Mouse (Mus musculus): ENCODE measurements around the gene Wscd2.
A peak's percentile ranks its signal among the peaks of the same experiment; 100 is the strongest.

Gene Wscd2

DNA sequence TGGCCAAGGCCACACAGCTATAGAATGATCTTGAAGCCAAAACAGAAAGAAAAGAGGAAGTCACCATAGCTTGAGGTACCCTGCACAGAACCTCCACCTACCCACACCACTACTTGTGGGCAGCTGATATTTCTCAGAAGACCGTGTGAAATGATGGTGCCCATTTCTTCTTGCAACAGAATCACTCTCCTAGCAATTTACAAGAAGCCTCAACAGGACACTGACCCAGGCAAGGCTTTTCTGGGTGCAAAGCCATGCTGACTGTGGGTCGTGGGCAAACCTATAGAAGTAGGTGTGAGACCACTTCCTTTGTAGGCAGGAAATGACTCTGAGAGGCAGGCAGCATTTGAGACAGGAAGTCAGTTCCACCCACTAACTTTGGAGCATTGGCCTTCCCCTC lies 49.3 kb downstream of the Wscd2 start:
- ATAC-seq (ENCODE audit: low TSS enrichment): no peak

DNA sequence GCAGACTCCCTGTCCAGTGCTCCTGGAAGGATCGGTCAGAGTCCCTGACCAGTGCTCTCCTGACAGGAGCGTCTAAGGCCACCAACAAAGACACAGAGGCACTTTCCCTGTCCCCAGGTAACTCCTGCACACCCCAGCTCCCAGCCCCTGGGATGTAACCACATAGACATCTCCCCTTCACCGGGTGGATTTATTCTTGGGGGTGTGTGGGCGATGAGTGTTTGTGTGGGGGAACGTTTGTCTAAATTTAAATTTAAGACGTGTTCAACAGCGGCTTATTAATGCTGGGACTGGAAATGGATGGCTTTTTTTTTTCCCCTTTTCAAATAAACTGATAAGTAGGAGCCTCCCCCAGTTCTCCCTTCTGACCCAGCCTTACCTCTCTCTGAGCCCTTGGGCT lies 49.7 kb downstream of the Wscd2 start:
- ATAC-seq (ENCODE audit: low TSS enrichment): peak; percentile 33; the same call in 1 of the 2 replicates

DNA sequence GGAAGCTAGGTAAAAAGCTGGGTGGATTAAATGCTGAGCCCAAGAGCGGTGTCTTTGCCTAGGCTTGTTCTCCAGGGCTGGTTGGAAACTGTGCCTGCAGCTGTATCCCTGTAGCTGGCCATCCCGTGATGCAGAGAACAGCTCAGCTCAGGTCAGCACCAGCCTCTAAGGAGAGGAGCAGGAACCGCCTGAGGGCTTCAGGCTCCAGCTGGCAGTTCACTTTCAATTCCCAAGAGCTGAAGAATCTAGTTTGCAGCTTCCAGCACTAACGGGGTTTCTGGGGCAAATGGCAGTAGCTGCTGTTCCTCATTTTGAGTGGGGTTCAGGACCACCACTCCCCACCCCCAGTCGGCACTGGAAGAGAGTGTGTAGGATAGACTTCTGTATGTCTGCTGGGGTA lies 51.1 kb downstream of the Wscd2 start:
- ATAC-seq (ENCODE audit: low TSS enrichment): peak; percentile 44; the same call in 1 of the 2 replicates

GRCm38 (mm10) chr5:113542885-113543476 lies 52.8 kb downstream of the Wscd2 start:
- ATAC-seq (ENCODE audit: low TSS enrichment): no peak

- ATAC-seq (ENCODE audit: low TSS enrichment): peak; percentile 36; the same call in 1 of the 2 replicates
Observed at GRCm38 (mm10) chr5:113547949-113548700, 58.0 kb downstream of the Wscd2 start.

DNA sequence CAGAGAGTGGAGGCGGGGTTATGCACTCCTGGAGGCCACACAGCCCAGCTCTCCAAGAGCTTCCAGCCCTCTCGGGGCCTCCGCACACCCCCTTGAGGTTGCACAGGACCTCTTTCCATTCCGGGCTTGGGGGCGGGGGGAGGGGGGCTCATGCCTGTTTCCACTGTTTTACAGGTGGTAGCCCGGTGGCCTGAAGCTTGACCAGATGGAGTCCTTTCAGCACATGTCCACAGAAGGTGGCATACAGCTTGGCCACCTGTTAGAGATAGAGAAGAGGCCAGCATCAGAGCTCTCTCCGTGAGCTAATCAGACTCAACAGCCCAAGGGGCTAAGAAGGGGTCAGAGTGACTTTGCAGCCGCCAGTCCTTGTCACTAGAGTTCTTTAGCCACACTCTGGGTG lies 60.1 kb downstream of the Wscd2 start:
- no peak for ATAC-seq (ENCODE audit: low TSS enrichment)

- no peak for ATAC-seq (ENCODE audit: low TSS enrichment)
Observed at GRCm38 (mm10) chr5:113550759-113551158, 60.6 kb downstream of the Wscd2 start.

DNA sequence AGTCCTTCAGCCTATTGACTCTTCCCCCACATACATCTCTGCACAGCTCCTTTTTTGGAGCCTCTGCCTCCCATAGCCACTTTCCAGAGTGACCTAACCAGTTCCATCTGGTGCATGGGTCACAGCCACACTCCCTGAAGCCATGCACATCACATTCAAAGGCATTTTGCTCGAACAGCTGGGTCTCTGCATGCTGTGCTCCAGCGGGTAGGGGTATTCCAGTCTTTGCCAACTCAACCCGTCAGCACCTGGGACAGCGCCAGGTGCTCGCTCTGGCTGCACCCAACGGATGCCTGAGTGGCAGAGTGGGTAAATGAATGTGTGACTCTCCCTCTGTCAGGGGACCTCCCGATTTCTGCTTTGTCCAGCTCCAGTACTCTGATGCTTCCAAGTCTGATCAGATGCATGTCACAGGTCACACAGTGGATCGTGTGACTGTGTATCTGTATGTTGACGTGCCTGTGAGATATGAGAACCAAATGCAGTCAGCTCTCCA lies 63.3 kb downstream of the Wscd2 start:
- ATAC-seq (ENCODE audit: low TSS enrichment): no peak

- no peak for ATAC-seq (ENCODE audit: low TSS enrichment)
Observed at GRCm38 (mm10) chr5:113554095-113554494, 64.0 kb downstream of the Wscd2 start.

DNA sequence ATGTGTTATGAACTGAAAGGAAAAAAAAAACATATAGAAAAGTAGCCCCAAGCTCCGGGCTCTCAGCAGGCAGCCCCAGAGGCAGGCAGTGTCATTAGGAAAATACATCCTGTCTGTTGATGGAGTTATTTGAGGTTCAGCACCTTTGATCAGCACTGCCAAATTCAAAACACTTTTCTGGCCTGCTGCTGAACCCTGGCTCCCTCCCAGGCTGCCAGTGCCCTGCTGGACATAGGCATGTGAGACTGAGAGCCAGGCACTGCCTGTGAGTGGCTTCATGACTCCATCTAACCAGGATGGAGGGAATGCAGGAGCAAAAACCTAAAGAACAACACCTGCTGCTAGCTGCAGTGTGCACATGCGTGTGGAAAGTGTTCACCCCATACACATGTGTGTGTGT lies 64.4 kb downstream of the Wscd2 start:
- ATAC-seq (ENCODE audit: low TSS enrichment): no peak

GRCm38 (mm10) chr5:113555684-113556083 lies 65.6 kb downstream of the Wscd2 start:
- ATAC-seq (ENCODE audit: low TSS enrichment): no peak

- no peak for ATAC-seq (ENCODE audit: low TSS enrichment)
Observed at GRCm38 (mm10) chr5:113558065-113558464, 67.9 kb downstream of the Wscd2 start.

GRCm38 (mm10) chr5:113559627-113560026 lies 69.5 kb downstream of the Wscd2 start:
- ATAC-seq (ENCODE audit: low TSS enrichment): no peak

DNA sequence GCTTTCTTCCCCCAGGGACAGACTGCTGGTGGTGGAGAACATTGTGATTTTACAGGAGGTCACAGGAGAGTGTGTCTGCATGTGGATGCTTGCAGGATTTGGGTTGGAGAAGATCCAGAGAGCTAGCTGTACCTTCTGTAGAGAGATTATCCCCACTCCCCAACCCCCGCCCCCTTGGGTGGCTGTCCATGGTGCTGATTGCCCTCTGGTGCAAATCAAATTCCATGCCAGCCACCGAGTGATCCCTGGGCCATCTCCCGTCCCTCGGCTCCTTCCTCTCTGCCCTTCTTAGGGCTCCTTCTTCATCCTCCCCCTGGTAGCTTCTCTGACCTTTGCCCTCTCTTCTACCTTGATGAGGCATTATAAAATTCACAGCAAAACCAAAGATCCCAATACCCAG lies 74.3 kb downstream of the Wscd2 start:
- no peak for ATAC-seq (ENCODE audit: low TSS enrichment)

DNA sequence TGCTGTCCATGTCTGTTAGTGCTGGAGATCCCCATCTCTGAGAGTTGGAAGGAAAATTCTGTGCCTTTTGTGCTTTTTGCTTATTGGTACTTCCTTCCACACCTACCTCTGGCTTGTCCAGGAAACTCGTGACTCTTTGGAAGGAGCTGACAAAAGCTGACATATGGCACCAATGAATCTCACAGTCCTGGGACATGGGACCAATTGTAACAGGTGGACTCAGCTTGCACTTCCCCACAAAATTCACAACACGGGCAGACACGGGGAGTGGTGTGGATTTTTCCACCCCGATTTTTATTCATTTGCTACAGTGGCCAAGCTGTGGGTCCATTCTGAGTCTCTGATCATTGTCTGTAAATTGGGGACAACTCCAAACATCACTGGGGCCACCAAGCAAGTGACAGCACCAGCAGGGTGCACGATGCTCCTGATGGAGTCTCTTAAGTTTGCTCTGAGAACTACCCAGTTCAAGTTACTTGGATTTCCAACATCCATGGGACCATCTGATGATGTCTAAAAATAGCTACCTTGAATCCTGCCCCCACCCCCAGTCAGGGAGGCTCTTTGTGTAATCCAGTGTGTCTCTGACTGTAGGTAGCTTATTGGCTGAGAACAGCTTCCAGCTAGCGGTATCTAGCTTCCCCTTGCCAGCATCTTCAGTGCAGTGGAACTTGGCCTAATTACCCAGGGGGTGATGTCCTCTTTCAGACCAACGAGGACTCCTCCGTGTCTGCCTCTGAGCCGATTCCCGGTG lies 75.1 kb downstream of the Wscd2 start:
- ATAC-seq (ENCODE audit: low TSS enrichment): 0 out of 2 replicates have a peak, but pooled peaks have one; percentile 11

GRCm38 (mm10) chr5:113565858-113566257 lies 75.7 kb downstream of the Wscd2 start:
- ATAC-seq (ENCODE audit: low TSS enrichment): no peak

- ATAC-seq (ENCODE audit: low TSS enrichment): no peak
Observed at GRCm38 (mm10) chr5:113570056-113570717, 80.1 kb downstream of the Wscd2 start.

DNA sequence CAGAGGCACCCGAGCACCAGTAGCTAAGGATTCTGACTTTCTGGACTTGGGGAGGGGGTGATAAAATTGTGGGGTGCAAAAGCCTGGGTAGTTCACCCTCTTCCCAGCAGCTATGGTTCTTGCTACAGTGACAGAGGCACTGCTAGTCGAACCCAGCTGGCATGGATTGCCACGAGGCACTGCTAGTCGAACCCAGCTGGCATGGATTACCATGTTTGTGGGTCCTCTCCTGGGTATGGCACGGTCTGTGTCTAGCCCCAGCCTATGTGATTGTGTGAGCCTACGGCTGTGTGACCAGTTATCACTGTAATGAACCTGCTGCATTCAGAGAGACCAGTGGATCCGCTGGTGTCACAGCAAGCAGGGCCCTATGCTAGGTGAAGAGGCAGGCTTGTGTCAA lies 87.4 kb downstream of the Wscd2 start:
- ATAC-seq (ENCODE audit: low TSS enrichment): peak; percentile 29; the same call in 1 of the 2 replicates

GRCm38 (mm10) chr5:113578428-113578827 lies 88.3 kb downstream of the Wscd2 start:
- ATAC-seq (ENCODE audit: low TSS enrichment): no peak

DNA sequence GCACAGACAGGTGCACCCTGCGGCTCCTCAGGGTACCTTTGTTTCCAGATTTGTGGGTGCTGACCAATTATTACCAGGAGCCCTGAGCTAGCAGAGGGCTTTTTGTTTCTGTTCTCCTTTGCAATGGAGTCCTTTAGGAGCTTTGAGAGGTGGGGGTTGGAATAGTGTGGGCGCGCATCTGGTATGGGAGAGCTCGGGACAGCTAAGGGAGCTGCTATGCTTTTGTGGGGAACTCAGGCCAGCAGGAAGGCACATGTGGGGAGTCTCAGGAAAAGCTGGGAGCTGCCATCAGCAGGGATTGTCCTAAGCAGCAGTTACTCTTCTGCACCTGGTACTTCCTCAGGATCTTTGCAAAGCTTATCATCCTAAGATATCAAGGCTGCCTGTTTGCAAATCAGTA lies 89.0 kb downstream of the Wscd2 start:
- ATAC-seq (ENCODE audit: low TSS enrichment): peak; percentile 80

- ATAC-seq (ENCODE audit: low TSS enrichment): peak; percentile 17; the same call in 1 of the 2 replicates
Observed at GRCm38 (mm10) chr5:113580248-113580647, 90.1 kb downstream of the Wscd2 start.

GRCm38 (mm10) chr5:113580801-113581200 lies 90.7 kb downstream of the Wscd2 start:
- no peak for ATAC-seq (ENCODE audit: low TSS enrichment)

Data from frontal cortex, adult (tissue).